Mouse (Mus musculus) CH12.LX (cell line): ENCODE data around the gene Fxr1. TPM values are rescaled to one million over a fixed set of nuclear protein-coding genes. Genes with fewer than 3 reads are reported as not detected.

ENCODE experiments used
- DNase-seq: peaks from one replicate; pipeline ENCODE4 v3.0.0-alpha.2; 2013; ENCODE audit errors: extremely low read depth
- H3K27ac ChIP-seq: 2 replicates; pipeline ENCODE4 v1.5.1; 2012; ENCODE audit warnings: low read depth, mild to moderate bottlenecking, control low read depth, moderate library complexity; ENCODE audit not compliant: insufficient read depth
- H3K27me3 ChIP-seq: replicated peaks from 2 replicates; pipeline ENCODE3; 2012; ENCODE audit warnings: inconsistent platforms
- H3K36me3 ChIP-seq, 2 experiments: replicated peaks in 1 of 2; 2 replicates each; pipeline versions ENCODE3 to v1.6.1; 2012; ENCODE audit warnings: inconsistent platforms in 1 of 2, low read length in 1 of 2, mild to moderate bottlenecking in 1 of 2, mixed read lengths in 1 of 2, moderate library complexity in 1 of 2; ENCODE audit not compliant: control insufficient read depth in 1 of 2, insufficient read depth in 1 of 2
- H3K4me1 ChIP-seq, 2 experiments: 2 replicates each; pipeline ENCODE4 v1.6.1; 2012; ENCODE audit warnings: inconsistent platforms in 1 of 2, moderate library complexity in 1 of 2; ENCODE audit not compliant: insufficient read depth in 2 of 2, control insufficient read depth in 1 of 2
- H3K4me2 ChIP-seq: 2 replicates; pipeline ENCODE4 v1.6.1; 2012; ENCODE audit warnings: low read depth, mild to moderate bottlenecking, control low read depth; ENCODE audit not compliant: poor library complexity, insufficient read depth, severe bottlenecking
- H3K4me3 ChIP-seq, 3 experiments: fragments of 150-350 bp in 1 of 3; sonication (generic) in 1 of 3; replicated peaks in 1 of 3; 2 replicates each; pipeline versions ENCODE3 to v1.5.1; 2011 to 2012; ENCODE audit warnings: low read depth in 2 of 3, low read length in 2 of 3, mild to moderate bottlenecking in 2 of 3, moderate library complexity in 2 of 3, control low read depth in 1 of 3, improper control_type of control experiment in 1 of 3, inconsistent platforms in 1 of 3, mixed read lengths in 1 of 3; ENCODE audit not compliant: poor library complexity in 1 of 3
- H3K79me2 ChIP-seq: replicated peaks from 2 replicates; pipeline ENCODE4 v1.6.1; 2012; ENCODE audit warnings: mild to moderate bottlenecking, moderate library complexity; ENCODE audit not compliant: control insufficient read depth, poor library complexity, insufficient read depth, severe bottlenecking; ENCODE audit errors: extremely low read depth
- H3K9ac ChIP-seq: 2 replicates; pipeline ENCODE4 v1.6.1; 2012; ENCODE audit warnings: low read depth, mild to moderate bottlenecking, control low read depth, moderate library complexity; ENCODE audit not compliant: insufficient read depth
- H3K9me3 ChIP-seq: replicated peaks from 2 replicates; pipeline ENCODE3; 2012; ENCODE audit warnings: low read length, inconsistent platforms, mixed read lengths
- BHLHE40 ChIP-seq: IDR thresholded peaks from 2 replicates; pipeline ENCODE4 v1.6.1; 2011; ENCODE audit warnings: mild to moderate bottlenecking, low read depth, low read length, improper control_type of control experiment
- CHD1 ChIP-seq: IDR thresholded peaks from 2 replicates; pipeline ENCODE4 v1.6.1; 2012; ENCODE audit warnings: low read depth, low read length, improper control_type of control experiment, inconsistent platforms
- CHD2 ChIP-seq: IDR thresholded peaks from 2 replicates; pipeline ENCODE4 v1.6.1; 2011; ENCODE audit warnings: low read length, improper control_type of control experiment
- GABPA ChIP-seq: IDR thresholded peaks from 2 replicates; pipeline ENCODE4 v1.6.1; 2012; ENCODE audit warnings: low read depth, low read length, improper control_type of control experiment, inconsistent platforms; ENCODE audit not compliant: insufficient replicate concordance
- HCFC1 ChIP-seq: IDR thresholded peaks from 2 replicates; pipeline ENCODE4 v1.6.1; 2012; ENCODE audit warnings: low read depth, mild to moderate bottlenecking, inconsistent platforms, low read length, improper control_type of control experiment
- IRF4 ChIP-seq: IDR thresholded peaks from 2 replicates; pipeline ENCODE4 v1.6.1; 2014; ENCODE audit warnings: low read depth, mild to moderate bottlenecking, inconsistent platforms, low read length, improper control_type of control experiment
- JUN ChIP-seq: IDR thresholded peaks from 2 replicates; pipeline ENCODE4 v1.6.1; 2011; ENCODE audit warnings: low read depth, mild to moderate bottlenecking, low read length, improper control_type of control experiment, moderate library complexity; ENCODE audit not compliant: insufficient read depth
- MAX ChIP-seq: IDR thresholded peaks from 2 replicates; pipeline ENCODE4 v1.6.1; 2011; ENCODE audit warnings: low read length, improper control_type of control experiment
- MAZ ChIP-seq: IDR thresholded peaks from 2 replicates; pipeline ENCODE4 v1.6.1; 2012; ENCODE audit warnings: low read depth, mild to moderate bottlenecking, inconsistent platforms, low read length, improper control_type of control experiment, moderate library complexity
- MEF2A ChIP-seq: IDR thresholded peaks from 2 replicates; pipeline ENCODE4 v1.6.1; 2014; ENCODE audit warnings: low read depth, mild to moderate bottlenecking, inconsistent platforms, low read length, improper control_type of control experiment, borderline replicate concordance
- MXI1 ChIP-seq: IDR thresholded peaks from 2 replicates; pipeline ENCODE4 v1.6.1; 2011; ENCODE audit warnings: mild to moderate bottlenecking, low read depth, low read length, improper control_type of control experiment
- NELFE ChIP-seq: IDR thresholded peaks from 2 replicates; pipeline ENCODE4 v1.6.1; 2011; ENCODE audit warnings: low read depth, low read length, improper control_type of control experiment
- NRF1 ChIP-seq: IDR thresholded peaks from 2 replicates; pipeline ENCODE4 v1.6.1; 2014; ENCODE audit warnings: low read depth, mild to moderate bottlenecking, inconsistent platforms, low read length, improper control_type of control experiment, moderate library complexity
- PAX5 ChIP-seq: IDR thresholded peaks from 2 replicates; pipeline ENCODE4 v1.6.1; 2012; ENCODE audit warnings: low read length, inconsistent platforms, mixed read lengths
- POLR2A ChIP-seq: IDR thresholded peaks from 2 replicates; pipeline ENCODE4 v1.6.1; 2011; ENCODE audit warnings: low read depth, mild to moderate bottlenecking, improper control_type of control experiment, low read length
- SIN3A ChIP-seq: IDR thresholded peaks from 2 replicates; pipeline ENCODE4 v1.6.1; 2012; ENCODE audit warnings: low read length, improper control_type of control experiment, inconsistent platforms
- TBP ChIP-seq: conservative IDR thresholded peaks from 2 replicates; pipeline ENCODE4 v1.6.1; 2011; ENCODE audit warnings: low read depth, low read length, improper control_type of control experiment
- TCF12 ChIP-seq: IDR thresholded peaks from 2 replicates; pipeline ENCODE4 v1.6.1; 2014; ENCODE audit warnings: low read depth, mild to moderate bottlenecking, inconsistent platforms, low read length, improper control_type of control experiment
- UBTF ChIP-seq: IDR thresholded peaks from 2 replicates; pipeline ENCODE4 v1.6.1; 2012; ENCODE audit warnings: low read depth, mild to moderate bottlenecking, inconsistent platforms, low read length, improper control_type of control experiment, moderate library complexity
- ZMIZ1 ChIP-seq: IDR thresholded peaks from 2 replicates; pipeline ENCODE4 v1.6.1; 2012; ENCODE audit warnings: low read depth, mild to moderate bottlenecking, inconsistent platforms, low read length, improper control_type of control experiment
- dilution Hi-C: fragments of 300-500 bp; cut with MboI; formaldehyde crosslinking; loops from 2 replicates; pipeline ENCODE4 v1.14.3; 2020; ENCODE audit warnings: low sequenced_read_pairs; ENCODE audit not compliant: extremely low pct_unique_long_range_greater_than_20kb, extremely low pct_ligation_motif_present
- in situ Hi-C: fragments of 300-500 bp; cut with MboI; formaldehyde crosslinking; loops from 3 replicates; pipeline ENCODE4 v1.14.3; 2019; ENCODE audit warnings: low sequenced_read_pairs, low pct_ligation_motif_present, low pct_unique_long_range_greater_than_20kb, mixed read lengths
- polyA plus RNA-seq: library from polyadenylated mRNA; unstranded; fragments of >175 nt; gene quantifications from 2 replicates; pipeline ENCODE4 v1.2.1, GENCODE M21; 2012; ENCODE audit warnings: low read depth; ENCODE audit not compliant: insufficient read length
- total RNA-seq, 2 experiments: library from RNA; depleted of rRNA; stranded (reverse); fragments of 300-350 nt in 1 of 2; fragments of >200 nt in 1 of 2; gene quantifications; 2 replicates each; pipeline ENCODE4 v1.2.3; 2012 to 2014

Fxr1 gene
- 83.5 and 83.9 TPM in 2 replicates for total RNA-seq (2012; rRNA removed)
- total RNA-seq (2014; rRNA removed): 120 and 130 TPM in 2 replicates
- polyA plus RNA-seq: 119 and 131 TPM in 2 replicates

GRCm38 (mm10) chr3:34019540-34020381, at the start of gene Fxr1:
Gene Fxr1, plus strand, starts transcription at chr3:34019943.
- Histone ChIP-seq H3K4me3 (peak within 1 kb of the TSS; percentile 80 to 94 (median 88)), H3K36me3 (peaks cover 0 to 3% of the 10 kb centered on the region in 2 experiments)
- TF ChIP-seq GABPA: no peak
- 0 out of 2 replicates have a peak, but pooled peaks have one; percentile 50 for TF ChIP-seq CHD1
- TF ChIP-seq TCF12: peak; percentile 92
- no peak for TF ChIP-seq PAX5
- TF ChIP-seq MXI1: peak; percentile 56; the same call in 1 of the 2 replicates
- peak; percentile 62; the same call in 1 of the 2 replicates for TF ChIP-seq ZMIZ1
- 0 out of 2 replicates have a peak, but pooled peaks have one; percentile 25 for TF ChIP-seq MEF2A
- TF ChIP-seq UBTF: no peak
- peak; percentile 84 for TF ChIP-seq NELFE
- peak; percentile 73 for TF ChIP-seq HCFC1
- TF ChIP-seq CHD2: peak; percentile 42; the same call in 1 of the 2 replicates
- TF ChIP-seq SIN3A: peak; percentile 25; the same call in 1 of the 2 replicates
- peak; percentile 94 for TF ChIP-seq POLR2A
- peak; percentile 37 for TF ChIP-seq BHLHE40
- TF ChIP-seq MAX: peak; percentile 76; the same call in 1 of the 2 replicates
- no peak for TF ChIP-seq JUN
- 0 out of 2 replicates have a peak, but pooled peaks have one; percentile 28 for TF ChIP-seq NRF1
- TF ChIP-seq IRF4: no peak
- TF ChIP-seq MAZ: 0 out of 2 replicates have a peak, but pooled peaks have one; percentile 28
- peak; percentile 51; the same call in 1 of the 2 replicates for TF ChIP-seq TBP
- TF ChIP-seq, all 38 proteins: peak for 15
- H3K27ac ChIP-seq: peak within 1 kb of the TSS; percentile 57
- dilution Hi-C loops (no loop called here), in situ Hi-C loops (no loop called here)
- peaks cover 45% of the 10 kb centered on the region for H3K79me2 ChIP-seq
- H3K9ac ChIP-seq: peak within 1 kb of the TSS; percentile 98
- peaks cover 2% of the 10 kb centered on the region for H3K9me3 ChIP-seq
- H3K27me3 ChIP-seq: peaks cover 4% of the 10 kb centered on the region
- H3K4me1 ChIP-seq: peaks cover 4 to 33% of the 10 kb centered on the region in 2 experiments; a peak in 3 of 4 replicates
- peak; percentile 76 for DNase-seq
- peak within 1 kb of the TSS; percentile 98 for H3K4me2 ChIP-seq
